Mouse (Mus musculus) E14TG2a.4 (cell line): ENCODE results near the gene Nrxn3.

ENCODE experiments used
- H3K27me3 ChIP-seq: 2 replicates; pipeline ENCODE4 v1.6.1; 2014; ENCODE audit warnings: low read length, control low read depth; ENCODE audit not compliant: insufficient read depth
- H3K36me3 ChIP-seq: 2 replicates; pipeline ENCODE4 v1.6.1; 2014; ENCODE audit warnings: low read length, control low read depth; ENCODE audit not compliant: insufficient read depth
- H3K4me1 ChIP-seq: replicated peaks from 2 replicates; pipeline ENCODE4 v1.6.1; 2014; ENCODE audit warnings: low read depth, low read length, control low read depth
- H3K4me3 ChIP-seq: replicated peaks from 2 replicates; pipeline ENCODE4 v1.5.1; 2014; ENCODE audit warnings: mild to moderate bottlenecking, low read length
- H3K9me3 ChIP-seq: 2 replicates; pipeline ENCODE4 v1.6.1; 2014; ENCODE audit warnings: low read length, control low read depth
- CTCF ChIP-seq: conservative IDR thresholded peaks from 2 replicates; pipeline ENCODE4 v1.5.1; 2014; ENCODE audit warnings: low read length
- NANOG ChIP-seq: IDR thresholded peaks from 2 replicates; pipeline ENCODE4 v1.6.1; 2014; ENCODE audit warnings: borderline replicate concordance, low read length, mixed read lengths
- POU5F1 ChIP-seq: IDR thresholded peaks from 2 replicates; pipeline ENCODE4 v1.6.1; 2014; ENCODE audit warnings: low read length, borderline replicate concordance

The Nrxn3 gene

DNA sequence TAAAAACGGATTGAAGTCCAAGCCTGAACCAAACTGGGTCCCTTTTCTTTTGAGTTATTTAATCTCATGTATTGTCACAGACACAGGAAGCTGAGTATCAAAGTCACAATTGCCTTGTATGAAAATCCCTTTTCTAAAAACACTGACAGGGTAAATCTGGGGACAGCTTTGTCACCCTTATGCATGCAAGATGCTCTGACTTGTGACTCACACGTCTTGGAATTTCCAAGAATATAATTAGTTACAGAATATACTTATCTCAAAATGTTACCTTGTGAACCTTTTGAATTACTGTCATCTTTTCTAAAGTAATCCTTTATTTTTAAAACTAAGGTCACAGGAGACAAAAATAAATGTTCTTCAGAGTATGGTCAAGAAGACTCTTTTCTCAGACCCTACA, 748.6 kb downstream of the Nrxn3 start:
- Histone ChIP-seq H3K9me3 (no peaks in the 10 kb centered on the region), H3K4me3 (no peak overlapping the region), H3K27me3 (no peaks in the 10 kb centered on the region), H3K4me1 (peaks cover 3% of the 10 kb centered on the region; the same call in 1 of the 2 replicates), H3K36me3 (no peaks in the 10 kb centered on the region)
- no peak for TF ChIP-seq POU5F1
- TF ChIP-seq NANOG = no peak
- TF ChIP-seq CTCF = no peak

DNA sequence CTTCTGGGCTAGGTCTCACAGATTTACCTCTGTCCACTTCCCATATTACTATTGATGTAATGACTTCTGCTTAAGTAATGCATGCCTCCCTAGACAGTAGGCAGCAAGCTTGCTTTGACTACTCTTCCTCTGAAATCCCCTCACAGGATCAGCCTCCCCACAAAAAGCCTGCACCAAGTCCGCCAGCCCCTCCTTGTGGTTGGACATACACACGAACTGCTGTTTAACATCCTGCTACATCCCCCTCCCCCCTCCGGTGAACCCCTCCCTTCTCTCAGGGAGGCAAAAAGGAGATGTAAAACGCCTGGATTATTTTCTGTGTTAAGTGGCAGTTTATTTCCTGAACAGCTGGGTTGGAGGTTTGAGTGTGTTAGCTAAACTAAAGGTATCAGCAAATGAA, 749.2 kb downstream of the Nrxn3 start:
- no peak for TF ChIP-seq POU5F1
- TF ChIP-seq CTCF = no peak
- no peak for TF ChIP-seq NANOG
- peaks cover 3% of the 10 kb centered on the region; the same call in 1 of the 2 replicates for H3K4me1 ChIP-seq
- no peaks in the 10 kb centered on the region for H3K9me3 ChIP-seq
- no peaks in the 10 kb centered on the region for H3K27me3 ChIP-seq
- no peak overlapping the region for H3K4me3 ChIP-seq
- H3K36me3 ChIP-seq = no peaks in the 10 kb centered on the region

DNA sequence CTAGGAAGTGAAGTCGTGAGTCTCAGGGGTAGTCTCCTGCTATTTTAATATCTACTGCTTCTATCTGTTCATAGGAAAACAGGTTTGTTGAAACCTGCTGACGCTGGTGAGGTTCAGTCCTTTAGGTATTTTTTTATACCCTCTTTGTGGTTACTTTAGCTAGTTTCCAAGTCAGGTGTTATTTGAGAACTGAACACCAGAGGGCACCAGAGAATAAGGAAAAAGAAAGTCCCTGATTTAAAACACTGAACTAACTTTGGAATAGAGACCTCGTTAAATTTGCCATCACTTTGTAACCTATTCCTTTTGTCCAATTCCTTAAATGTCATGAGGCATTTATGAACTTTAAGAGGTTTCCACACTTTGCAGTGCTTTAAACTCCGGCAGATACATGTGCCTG, 756.4 kb downstream of the Nrxn3 start:
- no peaks in the 10 kb centered on the region for H3K27me3 ChIP-seq
- H3K36me3 ChIP-seq = no peaks in the 10 kb centered on the region
- TF ChIP-seq CTCF (peak; percentile 59), NANOG (no peak)
- H3K4me3 ChIP-seq = no peak overlapping the region
- no peaks in the 10 kb centered on the region for H3K9me3 ChIP-seq
- H3K4me1 ChIP-seq = peaks cover 9% of the 10 kb centered on the region

DNA sequence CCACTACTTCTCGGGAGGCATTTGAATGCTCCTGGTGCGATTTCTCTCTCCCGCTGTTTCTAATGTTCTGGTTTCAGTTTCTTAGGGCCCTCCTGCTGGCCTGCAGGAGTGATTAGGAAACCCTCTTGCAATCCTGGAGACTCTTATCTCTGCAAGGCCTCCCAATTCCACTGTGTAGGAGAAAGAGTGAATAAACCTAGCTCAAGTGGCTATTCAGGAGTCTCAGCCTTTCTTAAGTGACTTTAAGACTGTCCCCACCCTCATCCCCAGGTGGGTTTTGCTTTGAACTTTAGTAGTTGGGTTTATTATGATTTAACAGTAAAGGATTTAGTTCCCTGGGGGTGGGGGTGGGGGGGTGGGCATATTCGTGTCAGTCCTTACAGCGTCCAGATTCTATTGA, 759.5 kb downstream of the Nrxn3 start:
- Histone ChIP-seq H3K4me1 (peaks cover 9% of the 10 kb centered on the region), H3K4me3 (no peak overlapping the region), H3K27me3 (no peaks in the 10 kb centered on the region), H3K9me3 (no peaks in the 10 kb centered on the region), H3K36me3 (no peaks in the 10 kb centered on the region)
- no peak for TF ChIP-seq CTCF
- TF ChIP-seq POU5F1 = no peak
- no peak for TF ChIP-seq NANOG

DNA sequence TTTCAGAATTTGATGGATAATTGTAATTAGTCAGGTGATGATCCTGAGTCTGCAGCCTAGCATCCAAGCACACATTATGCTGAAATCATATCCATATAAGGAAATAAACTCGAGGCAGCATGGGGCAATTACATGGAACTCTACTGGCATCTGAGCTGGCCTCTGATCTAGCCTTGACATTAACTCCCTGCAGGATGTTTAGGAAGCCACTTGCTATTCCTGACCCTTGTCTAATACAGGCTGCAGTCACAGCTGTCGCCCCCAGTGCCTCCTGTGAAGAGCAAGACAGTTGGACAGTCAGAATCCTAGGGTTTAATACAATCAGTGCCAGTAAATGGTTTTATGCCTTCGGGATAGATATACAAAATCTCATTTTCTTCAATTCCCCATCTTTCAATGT, 781.4 kb downstream of the Nrxn3 start:
- no peaks in the 10 kb centered on the region for H3K4me1 ChIP-seq
- H3K36me3 ChIP-seq = no peaks in the 10 kb centered on the region
- no peak overlapping the region for H3K4me3 ChIP-seq
- no peaks in the 10 kb centered on the region for H3K27me3 ChIP-seq
- H3K9me3 ChIP-seq = no peaks in the 10 kb centered on the region; the same call in 1 of the 2 replicates
- TF ChIP-seq NANOG = no peak
- TF ChIP-seq POU5F1 = no peak
- no peak for TF ChIP-seq CTCF

DNA sequence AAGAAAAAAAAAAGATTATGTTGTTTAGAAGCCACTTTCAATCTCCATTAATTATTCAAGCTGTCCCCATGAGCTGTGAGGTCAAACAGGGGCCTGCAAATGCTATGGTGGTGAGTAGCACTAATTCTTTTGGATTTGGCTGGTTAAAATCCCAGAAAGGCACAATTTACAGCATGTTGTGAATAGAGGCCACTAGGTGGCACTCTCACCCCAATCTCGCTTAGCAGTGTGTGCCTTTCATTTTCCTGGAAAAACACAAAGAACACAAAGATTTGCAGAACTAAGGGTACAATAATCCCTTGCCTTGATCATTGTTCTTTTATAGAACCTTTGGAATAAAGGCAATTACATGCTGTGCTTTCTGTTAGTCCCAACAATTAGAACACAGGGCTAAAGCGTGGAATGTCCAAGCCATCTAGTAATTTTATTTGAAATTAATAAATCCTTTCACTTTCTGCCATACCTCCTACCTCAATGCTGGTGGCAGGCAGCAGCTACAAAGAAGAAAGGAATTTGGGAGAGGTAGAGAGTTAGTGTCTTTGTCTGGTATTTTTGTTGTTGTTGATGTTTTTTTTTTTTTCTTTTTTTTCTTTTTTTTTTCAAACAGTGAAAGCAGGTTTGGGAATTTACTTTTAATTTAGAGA, 782.6 kb downstream of the Nrxn3 start:
- TF ChIP-seq POU5F1 (no peak), CTCF (peak; percentile 68)
- H3K4me1 ChIP-seq = no peaks in the 10 kb centered on the region
- H3K9me3 ChIP-seq = no peaks in the 10 kb centered on the region; the same call in 1 of the 2 replicates
- H3K36me3 ChIP-seq = no peaks in the 10 kb centered on the region
- no peaks in the 10 kb centered on the region for H3K27me3 ChIP-seq
- no peak overlapping the region for H3K4me3 ChIP-seq

DNA sequence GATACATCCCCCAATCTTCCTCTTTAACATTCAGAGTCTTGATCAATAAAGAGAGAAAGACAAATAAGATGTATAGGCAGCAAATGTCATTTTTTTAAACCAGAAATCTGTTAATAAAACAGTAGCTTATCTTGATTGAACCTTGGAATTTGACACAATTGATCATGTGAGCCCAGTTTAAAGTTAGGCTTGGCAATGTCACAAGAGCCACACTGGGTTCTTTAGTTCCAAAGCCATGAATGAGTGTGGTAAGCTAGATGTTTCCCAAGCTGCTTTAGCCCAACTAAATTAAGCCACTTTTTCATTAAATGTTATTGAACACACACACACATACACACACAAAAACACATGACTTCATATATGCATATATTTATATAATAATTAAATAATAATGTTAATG, 786.3 kb downstream of the Nrxn3 start:
- Histone ChIP-seq H3K9me3 (no peaks in the 10 kb centered on the region; the same call in 1 of the 2 replicates), H3K27me3 (no peaks in the 10 kb centered on the region), H3K4me1 (no peaks in the 10 kb centered on the region), H3K36me3 (no peaks in the 10 kb centered on the region), H3K4me3 (no peak overlapping the region)
- no peak for TF ChIP-seq POU5F1
- TF ChIP-seq CTCF = no peak

DNA sequence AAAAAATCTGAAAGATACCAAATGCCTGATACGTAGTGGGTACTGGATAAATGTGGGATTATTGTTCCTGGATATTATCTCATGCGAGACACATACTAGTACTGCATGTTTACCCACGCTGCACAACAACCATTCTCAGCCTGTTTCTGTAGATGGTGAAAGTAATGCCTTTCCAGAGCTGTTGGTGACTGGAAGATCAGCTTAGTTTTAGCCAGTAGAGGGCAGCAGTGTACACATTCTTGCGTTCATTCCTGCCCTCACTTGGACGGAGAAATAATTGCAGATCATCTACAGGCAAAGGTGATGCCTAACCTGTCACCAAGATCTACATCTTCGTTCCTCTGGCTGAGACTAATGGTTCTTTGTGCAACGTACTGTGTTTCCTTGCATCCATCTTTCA, 791.1 kb downstream of the Nrxn3 start:
- Histone ChIP-seq H3K4me1 (no peaks in the 10 kb centered on the region), H3K9me3 (no peaks in the 10 kb centered on the region), H3K4me3 (no peak overlapping the region), H3K27me3 (no peaks in the 10 kb centered on the region), H3K36me3 (no peaks in the 10 kb centered on the region)
- no peak for TF ChIP-seq NANOG
- TF ChIP-seq CTCF = peak; percentile 66

DNA sequence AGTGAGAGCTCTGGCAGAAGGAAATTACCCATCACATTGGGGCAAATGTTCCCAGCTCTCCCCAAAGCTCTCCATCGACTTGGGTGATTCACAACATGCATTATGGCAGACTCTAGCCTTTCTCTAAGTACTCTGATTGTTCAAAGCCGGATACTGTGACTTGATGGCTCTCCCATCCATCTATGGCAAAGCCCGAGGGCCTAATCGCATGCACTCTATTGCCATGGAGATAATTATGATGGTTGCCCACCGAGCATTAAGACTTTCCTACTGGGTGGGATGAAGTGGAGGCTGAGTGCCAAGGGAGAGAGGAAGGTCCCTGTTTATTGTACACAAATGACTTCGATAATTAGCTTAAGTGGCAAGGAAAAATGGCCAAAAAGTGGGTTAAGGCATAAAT, 793.4 kb downstream of the Nrxn3 start:
- no peak for TF ChIP-seq CTCF
- TF ChIP-seq NANOG = no peak
- TF ChIP-seq POU5F1 = no peak
- Histone ChIP-seq H3K4me1 (no peaks in the 10 kb centered on the region), H3K4me3 (no peak overlapping the region), H3K27me3 (no peaks in the 10 kb centered on the region), H3K9me3 (no peaks in the 10 kb centered on the region), H3K36me3 (no peaks in the 10 kb centered on the region)
